Mouse (Mus musculus) lung, adult 2 months (tissue): ENCODE results near the gene Alx3. TPM values are rescaled to one million over a fixed set of nuclear protein-coding genes. Genes with fewer than 3 reads are reported as not detected.
A peak's percentile ranks its signal among the peaks of the same experiment; 100 is the strongest.

Source experiments
- DNase-seq: peaks from one replicate; pipeline ENCODE4 v3.0.0; 2022
- H3K4me1 ChIP-seq: fragments of 200-500 bp; 2 replicates; pipeline ENCODE4 v1.6.1; 2011; ENCODE audit warnings: low read length; ENCODE audit not compliant: control insufficient read depth, insufficient read depth
- H3K4me3 ChIP-seq: fragments of 200-500 bp; replicated peaks from 2 replicates; pipeline ENCODE3; 2011; ENCODE audit warnings: low read depth, mild to moderate bottlenecking, control low read depth, low read length; ENCODE audit errors: extremely low read depth
- CTCF ChIP-seq: fragments of 200-500 bp; IDR thresholded peaks from 2 replicates; pipeline ENCODE4 v1.5.1; 2011; ENCODE audit warnings: mild to moderate bottlenecking, low read length, control low read depth; ENCODE audit not compliant: insufficient read depth
- POLR2A ChIP-seq: fragments of 200-500 bp; IDR thresholded peaks from 2 replicates; pipeline ENCODE4 v1.6.1; 2011; ENCODE audit warnings: low read depth, mild to moderate bottlenecking, control low read depth, low read length, borderline replicate concordance; ENCODE audit errors: extremely low read depth
- WGBS: fragments of 180-500 bp; shearing (Covaris S2); methylation state at CpG from one replicate; pipeline ENCODE4 v1.1.7; 2018; 5-methylcytosine and 5-hydroxymethylcytosine counted together
- polyA plus RNA-seq: library from polyadenylated mRNA; depleted of rRNA; stranded (reverse); fragments of >200 nt; gene quantifications from 2 replicates; pipeline ENCODE4 v1.2.3, GENCODE M21; 2012

Gene Alx3
- polyA plus RNA-seq, 1 experiment = not detected

- WGBS = 81% methylated on average over 4 of the region's 4 CpGs
- no peak overlapping the region for H3K4me3 ChIP-seq
- DNase-seq = no peak
- H3K4me1 ChIP-seq = no peaks in the 10 kb centered on the region
- TF ChIP-seq CTCF (no peak), POLR2A (no peak)
These were observed 32.2 kb upstream of the Alx3 start for GRCm38 (mm10) chr3:107562591-107562990.

- TF ChIP-seq CTCF (no peak), POLR2A (no peak)
- 48% methylated on average over 4 of the region's 4 CpGs for WGBS
- Histone ChIP-seq H3K4me3 (no peak overlapping the region), H3K4me1 (no peaks in the 10 kb centered on the region)
- DNase-seq = no peak
These were observed 31.0 kb upstream of the Alx3 start for GRCm38 (mm10) chr3:107563880-107564279.

GRCm38 (mm10) chr3:107565331-107565730, 29.5 kb upstream of the Alx3 start:
- 46% methylated on average over 3 of the region's 3 CpGs for WGBS
- Histone ChIP-seq H3K4me1 (no peaks in the 10 kb centered on the region), H3K4me3 (no peak overlapping the region)
- no peak for DNase-seq
- TF ChIP-seq POLR2A (no peak), CTCF (no peak)

- WGBS = 78% methylated on average over 7 of the region's 7 CpGs
- TF ChIP-seq POLR2A = no peak
- TF ChIP-seq CTCF = no peak
- H3K4me1 ChIP-seq = no peaks in the 10 kb centered on the region
- no peak for DNase-seq
- H3K4me3 ChIP-seq = no peak overlapping the region
These were observed 27.1 kb upstream of the Alx3 start for GRCm38 (mm10) chr3:107567766-107568165.

- WGBS = 52% methylated on average over 4 of the region's 4 CpGs
- no peak overlapping the region for H3K4me3 ChIP-seq
- TF ChIP-seq POLR2A (no peak), CTCF (no peak)
- H3K4me1 ChIP-seq = no peaks in the 10 kb centered on the region
- DNase-seq = no peak
These were observed 26.1 kb upstream of the Alx3 start for GRCm38 (mm10) chr3:107568721-107569120.

GRCm38 (mm10) chr3:107571205-107571604, 23.6 kb upstream of the Alx3 start:
- TF ChIP-seq CTCF (no peak), POLR2A (no peak)
- WGBS = 54% methylated on average over 2 of the region's 2 CpGs
- no peak for DNase-seq
- Histone ChIP-seq H3K4me3 (no peak overlapping the region), H3K4me1 (no peaks in the 10 kb centered on the region)

- WGBS = 60% methylated on average over 3 of the region's 3 CpGs
- DNase-seq = no peak
These were observed 18.0 kb upstream of the Alx3 start for GRCm38 (mm10) chr3:107576807-107577206.

GRCm38 (mm10) chr3:107577810-107578390, 16.9 kb upstream of the Alx3 start:
- H3K4me3 ChIP-seq = no peak overlapping the region
- TF ChIP-seq CTCF = no peak
- no peak for TF ChIP-seq POLR2A
- no peak for DNase-seq
- WGBS = 30% methylated on average over 3 of the region's 3 CpGs
- H3K4me1 ChIP-seq = no peaks in the 10 kb centered on the region

More at GRCm38 (mm10) chr3:107576807-107577206, 18.0 kb upstream of the Alx3 start:
- TF ChIP-seq CTCF = no peak
- TF ChIP-seq POLR2A = no peak
- no peaks in the 10 kb centered on the region for H3K4me1 ChIP-seq
- H3K4me3 ChIP-seq = no peak overlapping the region

- WGBS = 3% methylated on average over 4 of the region's 4 CpGs
- TF ChIP-seq CTCF (peak; percentile 43), POLR2A (no peak)
- DNase-seq = peak; percentile 37
- H3K4me1 ChIP-seq = no peaks in the 10 kb centered on the region
- H3K4me3 ChIP-seq = no peak overlapping the region
These were observed 15.4 kb upstream of the Alx3 start for GRCm38 (mm10) chr3:107579466-107579865.
